Mouse (Mus musculus) spleen, postnatal 10 days (tissue): ENCODE data around the gene Ddr2.
"Not testable (repeated sequence)": the region's sequence is repeated elsewhere in the genome, so short reads cannot be mapped to it uniquely, and the experiment has no call there.

Source experiments
- DNase-seq, 2 experiments: peaks; one replicate each; pipeline ENCODE4 v3.0.0; 2021 to 2022; ENCODE audit warnings: low spot score in 2 of 2

The Ddr2 gene

GRCm38 (mm10) chr1:170102814-170103213 lies 7.7 kb downstream of the Ddr2 start:
- DNase-seq = not testable (repeated sequence)

GRCm38 (mm10) chr1:170086631-170087030 lies 23.9 kb downstream of the Ddr2 start:
- DNase-seq = no peak

- no peak for DNase-seq
Observed at GRCm38 (mm10) chr1:170084151-170084796, 26.3 kb downstream of the Ddr2 start.

GRCm38 (mm10) chr1:170080907-170081306 lies 29.7 kb downstream of the Ddr2 start:
- DNase-seq = no peak

- DNase-seq = no peak
Observed at GRCm38 (mm10) chr1:170079465-170079864, 31.1 kb downstream of the Ddr2 start.

GRCm38 (mm10) chr1:170076339-170076738 lies 34.2 kb downstream of the Ddr2 start:
- no peak for DNase-seq

- DNase-seq = no peak
Observed at GRCm38 (mm10) chr1:170073768-170074167, 36.8 kb downstream of the Ddr2 start.

GRCm38 (mm10) chr1:170069143-170069542 lies 41.4 kb downstream of the Ddr2 start:
- DNase-seq = no peak

- no peak for DNase-seq
Observed at GRCm38 (mm10) chr1:170065931-170066330, 44.6 kb downstream of the Ddr2 start.

GRCm38 (mm10) chr1:170065009-170065408 lies 45.6 kb downstream of the Ddr2 start:
- no peak for DNase-seq

- DNase-seq = no peak
Observed at GRCm38 (mm10) chr1:170064083-170064494, 46.5 kb downstream of the Ddr2 start.

GRCm38 (mm10) chr1:170060214-170060613 lies 50.3 kb downstream of the Ddr2 start:
- peak in 1 of 2 experiments; percentile 35 for DNase-seq

- DNase-seq = no peak
Observed at GRCm38 (mm10) chr1:170059347-170059746, 51.2 kb downstream of the Ddr2 start.

GRCm38 (mm10) chr1:170058051-170058450 lies 52.5 kb downstream of the Ddr2 start:
- no peak for DNase-seq

GRCm38 (mm10) chr1:170057607-170058006 lies 53.0 kb downstream of the Ddr2 start:
- DNase-seq = no peak

- DNase-seq = no peak
Observed at GRCm38 (mm10) chr1:170056921-170057320, 53.6 kb downstream of the Ddr2 start.

GRCm38 (mm10) chr1:170056214-170056613 lies 54.3 kb downstream of the Ddr2 start:
- DNase-seq = no peak

- no peak for DNase-seq
Observed at GRCm38 (mm10) chr1:170052469-170053065, 58.0 kb downstream of the Ddr2 start.

- DNase-seq = no peak
Observed at GRCm38 (mm10) chr1:170051631-170052177, 58.9 kb downstream of the Ddr2 start.

- DNase-seq = no peak
Observed at GRCm38 (mm10) chr1:170048434-170048833, 62.1 kb downstream of the Ddr2 start.

GRCm38 (mm10) chr1:170044726-170045471 lies 65.7 kb downstream of the Ddr2 start:
- DNase-seq = no peak

- DNase-seq = no peak
Observed at GRCm38 (mm10) chr1:170043753-170044152, 66.8 kb downstream of the Ddr2 start.

GRCm38 (mm10) chr1:170042996-170043395 lies 67.6 kb downstream of the Ddr2 start:
- no peak for DNase-seq
